Mouse (Mus musculus): Measurements from ENCODE around the gene Ifnar2.

- TF ChIP-seq CTCF (IDR thresholded peaks at IDR 0.05; ENCODE audit: low read depth) = no peak
- TF ChIP-seq EP300 (IDR thresholded peaks at IDR 0.05; ENCODE audit: low read depth) = 0 out of 2 replicates have a peak, but pooled peaks have one; percentile 49
Observed at GRCm38 (mm10) chr16:91363483-91363882, 9.1 kb upstream of the Ifnar2 start.
